Mouse (Mus musculus) retina, adult 2 months (tissue): ENCODE results near the gene Gm7970.
"Not testable (repeated sequence)": the region's sequence is repeated elsewhere in the genome, so short reads cannot be mapped to it uniquely, and the experiment has no call there.

Experiments
- DNase-seq: peaks from one replicate; pipeline ENCODE4 v3.0.0-alpha.2; 2012; ENCODE audit warnings: low read depth, low spot score

The Gm7970 gene

DNA sequence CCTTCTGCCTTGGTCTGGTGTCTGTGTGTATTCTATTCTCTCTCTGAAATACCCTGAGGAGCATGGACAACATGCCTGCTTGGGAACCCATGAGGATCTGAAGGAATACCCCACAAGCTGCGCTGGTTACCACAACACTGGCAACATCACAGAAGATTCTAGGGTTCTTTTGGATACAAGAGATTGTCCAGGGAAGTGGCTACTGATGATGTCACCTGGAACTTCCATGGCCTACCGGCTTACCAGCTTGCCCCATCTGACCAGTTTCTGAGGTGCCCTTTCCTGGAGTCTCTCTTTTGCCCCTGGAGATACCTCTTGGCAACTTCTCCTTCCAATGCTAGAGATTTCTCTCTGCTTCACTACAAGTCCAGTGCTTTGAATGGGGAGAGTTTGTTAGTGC, at the start of gene Gm7970:
Gene Gm7970, minus strand, starts transcription at position 101 of the 400 bp plus-strand sequence.
- DNase-seq: not testable (repeated sequence)

DNA sequence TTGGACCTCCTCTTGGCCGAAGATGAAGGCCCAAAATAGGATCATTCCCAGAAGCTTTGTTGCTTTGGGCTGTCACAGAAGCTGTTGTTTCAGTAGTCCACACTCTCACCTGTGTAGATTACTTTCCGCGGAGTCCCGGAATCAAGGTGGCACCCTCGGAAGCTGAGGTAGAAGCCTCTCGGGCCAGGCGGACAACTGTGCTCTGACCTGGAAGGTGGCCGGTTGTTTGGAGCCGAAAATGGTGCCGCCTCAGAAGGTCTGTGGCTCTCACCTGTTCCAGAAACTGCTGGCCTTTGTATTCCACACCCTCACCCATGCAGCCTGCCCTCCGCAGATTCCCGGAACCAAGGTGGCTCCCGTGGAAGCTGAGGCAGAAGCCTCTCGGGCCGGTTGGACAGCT, 45.6 kb upstream of the Gm7970 start:
- not testable (repeated sequence) for DNase-seq

GRCm38 (mm10) chr14:41586346-41586745, 31.0 kb upstream of the Gm7970 start:
- DNase-seq: not testable (repeated sequence)

GRCm38 (mm10) chr14:41572911-41573310, 17.5 kb upstream of the Gm7970 start, which contains the start of gene 1700049E17Rik2:
TSS of gene 1700049E17Rik2 (plus strand) at chr14:41573211.
- DNase-seq: not testable (repeated sequence)

GRCm38 (mm10) chr14:41524695-41525094, 30.7 kb downstream of the Gm7970 start:
- DNase-seq: not testable (repeated sequence)

GRCm38 (mm10) chr14:41520683-41521082, 34.7 kb downstream of the Gm7970 start:
- not testable (repeated sequence) for DNase-seq
